Mouse (Mus musculus): ENCODE data around the gene Adnp. TPM values are rescaled to one million over a fixed set of nuclear protein-coding genes. Genes with fewer than 3 reads are reported as not detected.

Adnp gene
- polyA plus RNA-seq (2012; rRNA removed) = 82.2 and 83.7 TPM in 2 replicates

GRCm38 (mm10) chr2:168206725-168207644 is at the start of gene Adnp:
Gene Adnp (minus strand): TSS chr2:168207112.

GRCm38 (mm10) chr2:168230026-168230728 is 23.3 kb upstream of the Adnp start, which contains the start of the genes Gm20716, Dpm1 and Mocs3:
Gene Gm20716 (minus strand): TSS chr2:168230364.
Gene Dpm1 (minus strand): TSS chr2:168230591.
Gene Mocs3 (plus strand): TSS chr2:168230622.

Other genes starting within 250 kb of the Adnp start
- gene Ripor3, start 196.5 kb downstream of the Adnp start, polyA plus RNA-seq (2012; rRNA removed) = 1.4 and 4.1 TPM in 2 replicates
- 8.0 and 8.3 TPM in 2 replicates for gene Pard6b, start 126.1 kb downstream of the Adnp start, polyA plus RNA-seq (2012; rRNA removed)
- 30.1 and 34.8 TPM in 2 replicates for gene Gm20716, start 23.3 kb upstream of the Adnp start, polyA plus RNA-seq (2012; rRNA removed)
- gene Dpm1, start 23.5 kb upstream of the Adnp start, polyA plus RNA-seq (2012; rRNA removed) = 17.0 and 18.6 TPM in 2 replicates
- 13.0 and 14.3 TPM in 2 replicates for gene Mocs3, start 23.5 kb upstream of the Adnp start, polyA plus RNA-seq (2012; rRNA removed)
- 2.6 and 4.7 TPM in 2 replicates for gene Kcng1, start 74.6 kb upstream of the Adnp start, polyA plus RNA-seq (2012; rRNA removed)

Measured in central nervous system, embryonic 14 days (tissue).